Mouse (Mus musculus) small intestine, adult 2 months (tissue): Measurements from ENCODE around the gene Prkaa1.

Source experiments
- CTCF ChIP-seq: fragments of 200-500 bp; IDR thresholded peaks from 2 replicates; pipeline ENCODE4 v1.5.1; 2012; ENCODE audit warnings: low read depth, mild to moderate bottlenecking, control low read depth, inconsistent platforms, low read length, moderate library complexity, mixed read lengths; ENCODE audit not compliant: insufficient replicate concordance, insufficient read length; ENCODE audit errors: extremely low read depth
- POLR2A ChIP-seq: fragments of 200-500 bp; IDR thresholded peaks from 2 replicates; pipeline ENCODE4 v1.6.1; 2012; ENCODE audit warnings: low read depth, mild to moderate bottlenecking, control low read depth, inconsistent platforms, low read length, moderate library complexity

- TF ChIP-seq POLR2A (no peak), CTCF (no peak)
Observed at GRCm38 (mm10) chr15:5139863-5140262, 3.8 kb upstream of the Prkaa1 start.
